Mouse (Mus musculus) hematopoietic stem cell, adult 5-6 weeks (primary cell): ENCODE measurements at regions not wholly inside any gene's neighbourhood (a gene's known extent, or its start where the extent isn't known, plus 50 kb on each side); places are given as distances from the start of the nearest gene placed in this dataset.

Experiments
- ATAC-seq, 2 experiments: fragments of 125-278 bp in 1 of 2; replicated peaks in 1 of 2; 2 replicates each; pipeline ENCODE4 v1.8.0; 2016 to 2017; ENCODE audit warnings: inconsistent platforms in 2 of 2, mild to moderate bottlenecking in 2 of 2, moderate number of reproducible peaks in 2 of 2, low read depth in 1 of 2, moderate TSS enrichment in 1 of 2; ENCODE audit not compliant: low FRiP score in 2 of 2, poor library complexity in 2 of 2, severe bottlenecking in 2 of 2, insufficient read depth in 1 of 2, low TSS enrichment in 1 of 2

- ATAC-seq, result no peak
These were observed 132.3 kb upstream of the Adgrl4 start for GRCm38 (mm10) chr3:151305402-151305801.

DNA sequence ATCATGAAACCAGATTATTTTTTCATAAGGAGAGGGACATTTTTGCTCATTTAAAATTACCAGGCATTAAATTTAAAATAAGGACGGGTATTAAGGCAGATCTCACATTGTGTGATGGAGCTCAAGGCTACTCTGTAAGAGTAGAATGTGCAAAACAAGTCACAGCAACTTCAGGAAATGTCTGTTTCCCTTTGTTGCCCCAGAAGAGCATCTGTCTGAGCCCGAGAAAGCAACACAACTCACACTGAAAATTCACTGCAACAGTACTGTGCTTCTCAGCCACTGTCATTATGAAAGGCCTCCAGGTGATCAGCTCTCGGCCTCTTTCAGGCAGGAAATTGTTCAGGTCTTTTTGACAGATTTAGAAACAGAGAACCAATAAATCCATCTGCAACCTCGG, 129.7 kb upstream of the Adgrl4 start:
- ATAC-seq, result peak; percentile 58; a peak in 2 of 4 replicates

GRCm38 (mm10) chr3:151323835-151324234, 113.9 kb upstream of the Adgrl4 start:
- no peak for ATAC-seq

- ATAC-seq, result no peak
These were observed 107.9 kb upstream of the Adgrl4 start for GRCm38 (mm10) chr3:151329801-151330200.

- no peak for ATAC-seq
These were observed 105.8 kb upstream of the Adgrl4 start for GRCm38 (mm10) chr3:151331906-151332305.

DNA sequence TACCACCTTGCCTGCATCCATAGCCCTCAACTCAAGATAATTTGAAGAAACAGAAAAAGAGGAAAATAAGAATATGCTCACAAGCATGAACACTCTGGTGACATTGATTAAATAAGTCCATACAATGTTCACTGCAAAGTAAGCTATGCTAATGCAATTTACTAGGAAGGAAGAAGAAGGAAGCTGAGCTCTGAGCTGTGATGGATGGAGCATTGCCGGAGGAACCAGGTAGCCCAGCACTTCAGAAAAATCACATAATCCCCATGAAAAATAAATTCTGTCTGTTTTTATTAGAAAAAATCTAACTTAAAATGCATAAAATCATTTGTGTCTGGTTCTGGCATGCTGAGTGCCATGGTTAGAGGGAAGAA, 105.4 kb upstream of the Adgrl4 start:
- ATAC-seq, result no peak

DNA sequence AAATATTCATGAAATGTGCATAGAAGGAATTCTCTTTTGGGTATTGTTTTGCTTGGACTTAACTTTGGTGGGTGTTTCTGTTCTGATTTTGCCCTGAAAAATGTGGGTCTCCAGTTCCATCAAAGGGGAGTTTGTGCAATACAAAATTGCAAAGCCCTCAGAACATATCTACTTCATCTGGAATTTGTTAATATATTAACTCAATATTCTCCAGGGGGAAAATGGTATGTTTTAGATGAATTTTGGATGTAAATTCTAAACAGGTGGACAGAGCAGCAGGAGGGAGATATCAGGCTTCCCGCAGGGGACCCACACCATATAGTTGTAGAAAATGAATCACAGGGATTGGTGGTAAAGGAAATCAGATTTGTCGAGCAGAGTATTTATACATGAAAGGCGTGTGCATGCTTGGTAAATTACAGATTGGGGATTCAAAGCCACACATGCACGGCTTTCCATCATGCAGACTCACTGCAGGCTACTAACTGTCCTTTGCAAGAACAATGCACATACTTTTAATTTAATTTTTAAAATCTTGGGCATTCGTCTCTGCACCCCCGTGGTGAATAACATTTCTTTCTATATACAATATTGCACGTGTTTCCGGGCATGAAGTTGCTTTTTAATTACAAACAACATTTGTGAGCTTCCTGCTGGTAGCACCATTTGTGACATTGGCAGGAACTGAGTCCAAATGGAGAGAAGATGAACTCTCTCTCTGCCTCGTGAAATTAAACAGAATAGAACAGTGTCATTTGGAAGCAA, 104.8 kb upstream of the Adgrl4 start:
- no peak for ATAC-seq

GRCm38 (mm10) chr3:151333867-151334341, 103.8 kb upstream of the Adgrl4 start:
- no peak for ATAC-seq

GRCm38 (mm10) chr3:151351481-151352090, 86.1 kb upstream of the Adgrl4 start:
- no peak for ATAC-seq

DNA sequence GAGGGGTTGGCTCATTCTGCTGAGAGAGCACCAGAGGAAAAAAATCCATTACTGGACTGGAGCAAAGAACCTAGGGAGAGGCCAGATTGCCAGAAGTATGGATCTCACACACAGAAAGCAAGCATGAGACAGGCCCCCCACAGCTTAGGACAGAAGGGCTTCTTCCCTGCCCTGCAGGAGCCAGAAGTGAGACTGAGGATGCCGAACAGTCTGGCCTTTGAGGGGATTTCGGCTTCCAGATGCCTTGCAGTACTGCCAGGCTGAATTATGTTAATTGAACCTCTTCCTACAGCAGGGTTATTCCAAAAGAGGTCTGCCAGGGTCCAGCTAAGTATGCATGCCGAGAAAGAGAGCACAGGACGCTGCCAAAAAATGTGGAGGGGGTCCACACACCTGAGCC, 71.4 kb upstream of the Adgrl4 start:
- ATAC-seq, result no peak

GRCm38 (mm10) chr3:151366707-151367306, 70.9 kb upstream of the Adgrl4 start:
- no peak for ATAC-seq

DNA sequence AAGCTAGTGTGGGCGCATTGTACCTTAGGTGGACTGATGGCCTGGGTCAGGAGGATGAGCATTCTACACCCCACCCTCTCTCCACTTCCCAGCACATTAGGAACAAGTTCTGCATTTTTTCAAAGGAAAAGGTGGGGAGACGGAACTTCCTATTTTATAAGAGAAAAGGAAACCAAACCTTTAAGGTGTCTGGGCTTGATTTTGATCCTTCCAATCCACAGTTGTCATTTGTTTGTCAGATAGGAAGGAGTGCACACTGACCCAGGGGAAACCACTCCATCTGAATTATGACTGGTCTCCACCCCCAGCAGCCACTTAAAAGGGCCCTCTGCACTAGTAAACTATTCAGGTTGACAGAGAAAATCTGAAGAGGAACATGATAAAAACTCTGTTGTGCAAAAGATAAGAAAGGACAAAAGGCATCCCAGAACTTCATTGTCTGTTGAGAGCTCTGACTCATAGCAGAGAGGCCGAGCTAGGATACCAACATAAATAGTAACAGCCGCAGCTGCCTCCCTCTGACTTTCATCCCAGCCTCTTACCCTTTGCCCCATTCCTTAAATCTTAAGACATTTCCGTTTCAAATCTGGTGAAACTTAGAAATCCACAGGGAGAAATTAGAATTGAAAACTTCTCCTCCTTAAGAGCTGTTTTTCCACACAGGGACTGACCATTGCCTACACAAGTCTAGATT, 54.2 kb upstream of the Adgrl4 start:
- ATAC-seq, result peak; percentile 51 to 68

DNA sequence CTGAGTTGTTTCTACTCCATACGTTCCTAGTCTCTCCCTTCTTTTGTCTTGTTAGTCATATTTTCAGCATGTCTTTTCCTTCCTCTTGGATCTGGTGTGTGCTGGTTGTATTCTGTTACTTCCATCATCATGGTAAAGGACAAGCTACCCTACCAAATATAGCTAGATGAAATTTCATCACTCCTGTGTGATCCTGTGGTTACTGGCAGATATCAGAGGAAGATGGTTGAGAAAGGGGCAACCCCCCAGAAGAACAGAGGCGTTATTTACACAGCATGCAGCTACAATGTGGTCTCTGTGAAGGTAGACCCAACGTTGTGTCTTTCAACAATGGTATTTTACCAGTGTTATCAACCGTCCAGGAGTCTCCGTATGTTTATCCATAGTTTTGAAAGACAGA, 52.8 kb upstream of the Adgrl4 start:
- ATAC-seq, result no peak

GRCm38 (mm10) chr3:151386103-151386502, 51.6 kb upstream of the Adgrl4 start:
- peak; percentile 80 to 87 for ATAC-seq
